11 mouse cellular contexts compared by ENCODE assay signal in the genomic region with DNA sequence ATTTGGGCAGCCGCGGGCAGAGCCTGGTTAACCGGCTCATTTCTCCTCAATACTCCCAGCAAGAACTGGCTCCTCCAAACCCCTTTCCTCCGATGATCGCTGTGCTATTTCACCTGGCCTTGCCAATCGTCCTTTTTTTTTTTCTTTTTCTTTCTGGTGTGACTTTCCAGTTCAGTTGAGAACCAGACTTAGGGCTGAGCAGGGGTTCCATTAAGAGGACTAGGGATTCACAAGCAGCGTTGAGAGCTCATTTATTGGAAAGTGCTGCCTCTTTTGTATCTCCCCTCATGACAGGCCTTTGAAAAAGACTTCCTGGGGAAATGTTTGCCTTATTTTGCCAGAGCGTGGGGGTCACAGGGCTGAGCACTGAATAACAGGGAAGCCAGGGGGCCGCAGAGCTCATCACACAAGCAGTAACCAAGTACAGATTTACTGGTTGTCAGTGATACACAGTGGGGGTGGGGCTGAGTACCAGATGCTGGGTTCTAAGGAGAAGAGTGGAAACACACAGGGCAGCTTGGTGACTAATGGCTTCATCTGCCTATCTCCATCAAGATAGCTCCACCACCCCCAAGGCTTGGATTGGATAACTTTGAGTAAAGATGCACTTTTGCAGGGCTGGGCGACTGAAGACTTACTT. TPM values are rescaled to one million over a fixed set of nuclear protein-coding genes. Genes with fewer than 3 reads are reported as not detected.
DNase-seq lines count a peak whose midpoint lies in the region; ATAC-seq and TF ChIP-seq lines count a peak whose summit lies in the region.
"Had no signal": no experiment of that assay in that cellular context is flagged by ENCODE, and none has a peak within 500 bp of the region (broad histone marks: within the 10 kb centered on the region; RNA-seq: fewer than 3 reads in every experiment).

No protein-coding gene starts in this region.

- H3K9me3 ChIP-seq in forebrain, embryonic 11.5 days (ENCODE audit: control insufficient read depth, low read length): peaks cover 6% of the 10 kb centered on the region; the same call in 1 of the 2 replicates

- no peak for ATAC-seq in forebrain, embryonic 11.5 days (replicated peaks; ENCODE audit: low FRiP score)

- TF ChIP-seq CTCF in left cerebral cortex, adult 2 months (IDR thresholded peaks at IDR 0.05): no peak

- H3K4me1 ChIP-seq in forebrain, embryonic 11.5 days (replicated peaks; ENCODE audit: control insufficient read depth, insufficient read depth, low read length): peaks cover 11% of the 10 kb centered on the region; the same call in 1 of the 2 replicates

- H3K27me3 ChIP-seq in forebrain, embryonic 11.5 days (ENCODE audit: control insufficient read depth, insufficient read depth, low read length): peaks cover 33% of the 10 kb centered on the region

- peak overlapping the region; percentile 22; the same call in 1 of the 2 replicates for H3K4me2 ChIP-seq in forebrain, embryonic 11.5 days (ENCODE audit: low read depth, low read length, severe bottlenecking)

- DNase-seq in left cerebral cortex, adult 2 months (ENCODE audit: extremely low spot score in 1 of 2, low spot score in 2 of 2): peak; percentile 37 to 44
- no peak for DNase-seq in left cerebral cortex, postnatal 4 days
- DNase-seq in forebrain, embryonic 11.5 days (ENCODE audit: low spot score): peak; percentile 61
- DNase-seq in left cerebral cortex, postnatal 14 days (ENCODE audit: low spot score in 2 of 2): peak; percentile 22 to 26
- DNase-seq in right cerebral cortex, postnatal 14 days: peak; percentile 21
- no peak for DNase-seq in urinary bladder, postnatal 4 days (ENCODE audit: low spot score in 2 of 2)
- no peak for DNase-seq in heart, adult 8-10 months (ENCODE audit: low spot score)
- DNase-seq in kidney, adult 18-20 months: no peak
- DNase-seq: cerebellum, adult 9-10 months; lung, embryonic 14.5 days had no signal

- H3K27ac ChIP-seq in left cerebral cortex, adult 2 months: no peak overlapping the region
- no peak overlapping the region for H3K27ac ChIP-seq in forebrain, embryonic 11.5 days (ENCODE audit: low read depth, low read length)

- peak overlapping the region; percentile 65 for H3K4me3 ChIP-seq in left cerebral cortex, adult 2 months
- peak overlapping the region; percentile 55; the same call in 1 of the 2 replicates for H3K4me3 ChIP-seq in forebrain, embryonic 11.5 days (ENCODE audit: low read depth, low read length)

- no peaks in the 10 kb centered on the region for H3K36me3 ChIP-seq in forebrain, embryonic 11.5 days (ENCODE audit: control insufficient read depth, insufficient read depth, low read length)

- WGBS in forebrain, embryonic 11.5 days: 4% methylated on average over 10 of the region's 10 CpGs

- intact Hi-C loops in left cerebral cortex, adult 2 months (cut with DNase I): loop anchor here (2.0 to 10.0 kb wide), 7 partner anchors 53 to 1527 kb away; no protein-coding TSS in a partner anchor
- intact Hi-C loops in left cerebral cortex, postnatal 4 days (cut with DNase I): loop anchor here (10.0 kb wide), 1 partner anchor 1057 kb away; no protein-coding TSS in a partner anchor
- intact Hi-C loops in left cerebral cortex, postnatal 14 days (cut with DNase I): loop anchor here (5.0 kb wide), 2 partner anchors 159 to 221 kb away; no protein-coding TSS in a partner anchor

- no peak overlapping the region for H3K9ac ChIP-seq in forebrain, embryonic 11.5 days (ENCODE audit: low read length)
- H3K9ac ChIP-seq: lung, embryonic 14.5 days had no signal

RNA-seq across cellular contexts. Expression of a gene that starts 2.0 kb away (rescaled TPM):
- total RNA-seq in left cerebral cortex, adult 2 months (2021): 10 to 100 TPM; 38.8 to 51.0 TPM
- 10 to 100 TPM; 15.8 to 20.9 TPM for total RNA-seq in left cerebral cortex, postnatal 4 days (2021)
- polyA plus RNA-seq in forebrain, embryonic 11.5 days (2014; fragmentation: Nextera tagmentation; extraction: Ambion mirVana): 2.1 and 2.2 TPM in 2 replicates
- 10 to 100 TPM; 28.7 to 29.0 TPM for total RNA-seq in left cerebral cortex, postnatal 14 days (2021)
- total RNA-seq in heart, adult 8-10 months (2022): not detected
- total RNA-seq: MEL had no signal

Comparison
In these comparisons a context has a peak if more than half of its experiments do, and no peak if none do; other contexts are left out.
1. DNase-seq: peak in left cerebral cortex, adult 2 months (2 of 2), forebrain, embryonic 11.5 days (single experiment), left cerebral cortex, postnatal 14 days (2 of 2) and right cerebral cortex, postnatal 14 days (single experiment); none in left cerebral cortex, postnatal 4 days (single experiment), urinary bladder, postnatal 4 days (0 of 2), heart, adult 8-10 months (single experiment) and kidney, adult 18-20 months (single experiment).
2. RNA of a gene that starts 2.0 kb away (total RNA-seq): 38.8 to 51.0 TPM in left cerebral cortex, adult 2 months, 28.7 to 29.0 TPM in left cerebral cortex, postnatal 14 days and 15.8 to 20.9 TPM in left cerebral cortex, postnatal 4 days; not detected in heart, adult 8-10 months; every median in the first group is over 10 times any median in the second.